Mouse (Mus musculus): Measurements from ENCODE around the gene Dnajb12. TPM values are rescaled to one million over a fixed set of nuclear protein-coding genes. Genes with fewer than 3 reads are reported as not detected.

Gene Dnajb12
- total and polyA plus RNA-seq, 3 experiments: 13.3 to 217 (median 41.7) TPM

GRCm38 (mm10) chr10:59920810-59921681 lies 41.7 kb downstream of the Dnajb12 start (continued):
- TF ChIP-seq MAZ (IDR thresholded peaks at IDR 0.05; ENCODE audit: low read depth, low read length) (peak; percentile 70), USF1 (IDR thresholded peaks at IDR 0.05; ENCODE audit: low read depth, low read length) (peak; percentile 50), ZMIZ1 (IDR thresholded peaks at IDR 0.05; ENCODE audit: low read depth, low read length) (no peak; the same call in 1 of the 2 replicates)

GRCm38 (mm10) chr10:59923493-59923892 lies 44.1 kb downstream of the Dnajb12 start:
- H3K36me3 ChIP-seq (ENCODE audit: control insufficient read depth in 1 of 2, insufficient read depth in 2 of 2, low read length in 2 of 2): peaks cover 0 to 7% of the 10 kb centered on the region in 2 experiments; a peak in 2 of 4 replicates
- no peak for DNase-seq (ENCODE audit: low read depth, low spot score)
- no peak overlapping the region for H3K9ac ChIP-seq (ENCODE audit: control insufficient read depth, low read depth, low read length, poor library complexity, severe bottlenecking)
- H3K79me2 ChIP-seq (ENCODE audit: control insufficient read depth, insufficient read depth, low read length, poor library complexity): no peaks in the 10 kb centered on the region
- no peaks in the 10 kb centered on the region for H3K9me3 ChIP-seq (replicated peaks; ENCODE audit: insufficient read depth, low read length)
- no peak overlapping the region for H3K27ac ChIP-seq (ENCODE audit: control insufficient read depth, low read depth, low read length)
- no peak overlapping the region for H3K4me3 ChIP-seq (ENCODE audit: control insufficient read depth in 1 of 2, insufficient read depth in 1 of 2, low read depth in 2 of 2, low read length in 2 of 2)
- H3K4me1 ChIP-seq (ENCODE audit: control insufficient read depth in 1 of 2, insufficient read depth in 2 of 2, low read length in 2 of 2): peaks cover 10 to 22% of the 10 kb centered on the region in 2 experiments
- no peak for TF ChIP-seq ZMIZ1 (IDR thresholded peaks at IDR 0.05; ENCODE audit: low read depth, low read length)
- no peak for TF ChIP-seq CHD1 (IDR thresholded peaks at IDR 0.05; ENCODE audit: low read depth, low read length)
- peak; percentile 66; the same call in 1 of the 2 replicates for TF ChIP-seq ZNF384 (IDR thresholded peaks at IDR 0.05; ENCODE audit: low read depth, low read length)
- no peaks in the 10 kb centered on the region for H3K27me3 ChIP-seq (ENCODE audit: control insufficient read depth in 1 of 2, insufficient read depth in 2 of 2, low read length in 2 of 2)

DNA sequence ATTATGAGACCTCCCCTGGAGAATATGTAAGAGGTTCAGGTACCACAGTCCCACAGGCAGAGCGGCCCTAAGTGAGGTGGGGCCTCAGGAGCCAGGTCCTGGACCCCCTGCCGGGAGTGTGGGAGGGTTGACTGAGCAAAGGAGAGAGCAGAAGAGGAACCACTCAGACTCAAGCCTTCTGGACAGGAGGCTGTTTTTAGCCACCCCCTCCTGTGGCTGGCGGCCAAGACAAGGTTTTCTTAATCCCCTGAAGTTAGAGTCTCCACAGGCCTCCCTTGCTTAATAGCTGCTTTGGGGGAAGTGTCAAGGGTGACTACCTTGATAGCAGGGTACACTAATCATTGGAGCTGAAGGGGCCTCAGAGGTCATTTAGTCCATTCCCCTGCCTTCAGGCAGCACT lies 44.9 kb downstream of the Dnajb12 start:
- no peak overlapping the region for H3K4me3 ChIP-seq (ENCODE audit: control insufficient read depth in 1 of 2, insufficient read depth in 1 of 2, low read depth in 2 of 2, low read length in 2 of 2)
- no peaks in the 10 kb centered on the region for H3K27me3 ChIP-seq (ENCODE audit: control insufficient read depth in 1 of 2, insufficient read depth in 2 of 2, low read length in 2 of 2)
- H3K27ac ChIP-seq (ENCODE audit: control insufficient read depth, low read depth, low read length): no peak overlapping the region
- H3K79me2 ChIP-seq (ENCODE audit: control insufficient read depth, insufficient read depth, low read length, poor library complexity): no peaks in the 10 kb centered on the region
- H3K36me3 ChIP-seq (ENCODE audit: control insufficient read depth in 1 of 2, insufficient read depth in 2 of 2, low read length in 2 of 2): peaks cover 0 to 7% of the 10 kb centered on the region in 2 experiments; a peak in 2 of 4 replicates
- peak; percentile 89 for DNase-seq (ENCODE audit: low read depth, low spot score)
- no peaks in the 10 kb centered on the region for H3K9me3 ChIP-seq (replicated peaks; ENCODE audit: insufficient read depth, low read length)
- H3K9ac ChIP-seq (ENCODE audit: control insufficient read depth, low read depth, low read length, poor library complexity, severe bottlenecking): no peak overlapping the region
- H3K4me1 ChIP-seq (ENCODE audit: control insufficient read depth in 1 of 2, insufficient read depth in 2 of 2, low read length in 2 of 2): peaks cover 10 to 22% of the 10 kb centered on the region in 2 experiments
- TF ChIP-seq ETS1 (IDR thresholded peaks at IDR 0.05; ENCODE audit: low read depth, low read length): 0 out of 2 replicates have a peak, but pooled peaks have one; percentile 50
- TF ChIP-seq RCOR1 (IDR thresholded peaks at IDR 0.05; ENCODE audit: low read depth, low read length): peak; percentile 33; the same call in 1 of the 2 replicates
- TF ChIP-seq EP300 (IDR thresholded peaks at IDR 0.05; ENCODE audit: low read depth in 1 of 2, low read length in 2 of 2): peak; percentile 33 to 58; a peak in 3 of 4 replicates
- peak; percentile 58; the same call in 1 of the 2 replicates for TF ChIP-seq MAZ (IDR thresholded peaks at IDR 0.05; ENCODE audit: low read depth, low read length)
- TF ChIP-seq JUND (IDR thresholded peaks at IDR 0.05; ENCODE audit: low read depth, low read length): no peak
- TF ChIP-seq GATA1 (IDR thresholded peaks at IDR 0.05; ENCODE audit: low read depth, low read length): no peak
- peak; percentile 15; the same call in 1 of the 2 replicates for TF ChIP-seq MAX (IDR thresholded peaks at IDR 0.05; ENCODE audit: low read length)
- no peak for TF ChIP-seq RAD21 (IDR thresholded peaks at IDR 0.05; ENCODE audit: low read depth, low read length)
- no peak for TF ChIP-seq ZNF384 (IDR thresholded peaks at IDR 0.05; ENCODE audit: low read depth, low read length)

Measured in MEL (cell line).